Mouse (Mus musculus) T-helper 1 cell (primary cell): ENCODE results near the gene Fgb.

Experiments
- in situ Hi-C: fragments of 300-600 bp; cut with MboI, MseI; formaldehyde crosslinking; loops from one replicate; pipeline ENCODE4 v1.15.1; 2025; ENCODE audit warnings: high pct_unique_total_duplicates

Fgb gene

GRCm38 (mm10) chr3:83027546-83028251, 22.0 kb downstream of the Fgb start:
- in situ Hi-C loops, result no loop called here

GRCm38 (mm10) chr3:83025475-83026301, 24.0 kb downstream of the Fgb start, which contains the start of gene Fga:
Gene Fga, plus strand, starts transcription at chr3:83026076.
- in situ Hi-C loops, result no loop called here

GRCm38 (mm10) chr3:83025036-83025435, 24.6 kb downstream of the Fgb start:
- in situ Hi-C loops, result no loop called here

- in situ Hi-C loops, result no loop called here
Observed at GRCm38 (mm10) chr3:83021176-83021575, 28.5 kb downstream of the Fgb start.

GRCm38 (mm10) chr3:83020387-83020786, 29.3 kb downstream of the Fgb start:
- in situ Hi-C loops, result no loop called here

GRCm38 (mm10) chr3:83016236-83016635, 33.4 kb downstream of the Fgb start:
- in situ Hi-C loops, result no loop called here

GRCm38 (mm10) chr3:83013951-83014350, 35.7 kb downstream of the Fgb start:
- in situ Hi-C loops, result no loop called here

GRCm38 (mm10) chr3:83012636-83013035, 37.0 kb downstream of the Fgb start:
- in situ Hi-C loops, result no loop called here

GRCm38 (mm10) chr3:83011565-83011964, 38.1 kb downstream of the Fgb start:
- in situ Hi-C loops, result no loop called here

GRCm38 (mm10) chr3:83011136-83011535, 38.5 kb downstream of the Fgb start:
- in situ Hi-C loops, result no loop called here

- in situ Hi-C loops, result no loop called here
Observed at GRCm38 (mm10) chr3:83010291-83010690, 39.4 kb downstream of the Fgb start.

GRCm38 (mm10) chr3:83007557-83007956, 42.1 kb downstream of the Fgb start, which contains the start of gene Fgg:
Gene Fgg, plus strand, starts transcription at chr3:83007724.
- in situ Hi-C loops, result loop anchor here (5.0 kb wide), 1 partner anchor 35 kb away; no protein-coding TSS in a partner anchor

GRCm38 (mm10) chr3:83004801-83005200, 44.9 kb downstream of the Fgb start:
- in situ Hi-C loops, result loop anchor here (5.0 kb wide), 2 partner anchors 38 to 78 kb away; no protein-coding TSS in a partner anchor

- in situ Hi-C loops, result loop anchor here (5.0 kb wide), 1 partner anchor 79 kb away; no protein-coding TSS in a partner anchor
Observed at GRCm38 (mm10) chr3:83003068-83003467, 46.6 kb downstream of the Fgb start.

GRCm38 (mm10) chr3:83002191-83002590, 47.5 kb downstream of the Fgb start:
- in situ Hi-C loops, result loop anchor here (5.0 kb wide), 1 partner anchor 80 kb away; no protein-coding TSS in a partner anchor

- in situ Hi-C loops, result loop anchor here (5.0 kb wide), 2 partner anchors 82 to 272 kb away; no protein-coding TSS in a partner anchor
Observed at GRCm38 (mm10) chr3:82999995-83000394, 49.7 kb downstream of the Fgb start.

- in situ Hi-C loops, result loop anchor here (5.0 kb wide), 1 partner anchor 273 kb away; no protein-coding TSS in a partner anchor
Observed at GRCm38 (mm10) chr3:82998772-82999463, 50.7 kb downstream of the Fgb start.

GRCm38 (mm10) chr3:82996656-82997055, 53.0 kb downstream of the Fgb start:
- in situ Hi-C loops, result loop anchor here (5.0 kb wide), 1 partner anchor 276 kb away; no protein-coding TSS in a partner anchor

GRCm38 (mm10) chr3:82995368-82995767, 54.3 kb downstream of the Fgb start:
- in situ Hi-C loops, result loop anchor here (5.0 kb wide), 1 partner anchor 277 kb away; no protein-coding TSS in a partner anchor

GRCm38 (mm10) chr3:82992956-82993355, 56.7 kb downstream of the Fgb start:
- in situ Hi-C loops, result no loop called here

GRCm38 (mm10) chr3:82991963-82992362, 57.7 kb downstream of the Fgb start:
- in situ Hi-C loops, result no loop called here
